Mouse (Mus musculus): ENCODE data around the gene Ttc33. TPM values are rescaled to one million over a fixed set of nuclear protein-coding genes. Genes with fewer than 3 reads are reported as not detected.
A peak's percentile ranks its signal among the peaks of the same experiment; 100 is the strongest.

Ttc33 gene
- 37.4 and 41.2 TPM in 2 replicates for polyA plus RNA-seq (2014; fragmentation: Nextera tagmentation; extraction: Ambion mirVana)

GRCm38 (mm10) chr15:5185366-5186292 is at the start of gene Ttc33:
Gene Ttc33, plus strand, starts transcription at chr15:5185525.
- H3K27me3 ChIP-seq (replicated peaks; ENCODE audit: control insufficient read depth, insufficient read depth, low read length), result no peaks in the 10 kb centered on the region
- H3K4me2 ChIP-seq (ENCODE audit: low read length), result peak within 1 kb of the TSS; percentile 66
- H3K27ac ChIP-seq (ENCODE audit: low read depth), result peak within 1 kb of the TSS; percentile 91
- ATAC-seq (replicated peaks; ENCODE audit: low FRiP score, low TSS enrichment, low read depth), result peak; percentile 83
- H3K4me1 ChIP-seq (replicated peaks; ENCODE audit: control insufficient read depth, insufficient read depth, low read length), result peaks cover 18% of the 10 kb centered on the region
- peak within 1 kb of the TSS; percentile 84 for H3K9ac ChIP-seq (ENCODE audit: low read length)
- under 1% methylated on average over 51 of the region's 55 CpGs for WGBS
- peaks cover 13% of the 10 kb centered on the region for H3K36me3 ChIP-seq (ENCODE audit: control insufficient read depth, insufficient read depth, low read length)
- DNase-seq (ENCODE audit: low spot score), result peak; percentile 87
- H3K4me3 ChIP-seq (ENCODE audit: low read depth, low read length), result peak within 1 kb of the TSS; percentile 87
- no peaks in the 10 kb centered on the region for H3K9me3 ChIP-seq (ENCODE audit: control insufficient read depth, low read length)

- no peaks in the 10 kb centered on the region for H3K9me3 ChIP-seq (ENCODE audit: control insufficient read depth, low read length)
- 71% methylated on average over 9 of the region's 9 CpGs for WGBS
- H3K4me3 ChIP-seq (ENCODE audit: low read depth, low read length), result no peak overlapping the region
- H3K36me3 ChIP-seq (ENCODE audit: control insufficient read depth, insufficient read depth, low read length), result no peaks in the 10 kb centered on the region
- no peaks in the 10 kb centered on the region for H3K27me3 ChIP-seq (replicated peaks; ENCODE audit: control insufficient read depth, insufficient read depth, low read length)
- H3K27ac ChIP-seq (ENCODE audit: low read depth), result no peak overlapping the region
- no peaks in the 10 kb centered on the region for H3K4me1 ChIP-seq (replicated peaks; ENCODE audit: control insufficient read depth, insufficient read depth, low read length)
- no peak for ATAC-seq (replicated peaks; ENCODE audit: low FRiP score, low TSS enrichment, low read depth)
- no peak for DNase-seq (ENCODE audit: low spot score)
- H3K4me2 ChIP-seq (ENCODE audit: low read length), result no peak overlapping the region
- H3K9ac ChIP-seq (ENCODE audit: low read length), result no peak overlapping the region
Measured at GRCm38 (mm10) chr15:5138021-5138856, 47.1 kb upstream of the Ttc33 start.

- Histone ChIP-seq H3K4me3 (ENCODE audit: low read depth, low read length) (no peak overlapping the region), H3K4me1 (replicated peaks; ENCODE audit: control insufficient read depth, insufficient read depth, low read length) (0 out of 2 replicates have a peak, but pooled peaks cover under 1% of the 10 kb centered on the region), H3K4me2 (ENCODE audit: low read length) (no peak overlapping the region), H3K9me3 (ENCODE audit: control insufficient read depth, low read length) (no peaks in the 10 kb centered on the region), H3K27ac (ENCODE audit: low read depth) (no peak overlapping the region), H3K9ac (ENCODE audit: low read length) (no peak overlapping the region), H3K27me3 (replicated peaks; ENCODE audit: control insufficient read depth, insufficient read depth, low read length) (no peaks in the 10 kb centered on the region), H3K36me3 (ENCODE audit: control insufficient read depth, insufficient read depth, low read length) (no peaks in the 10 kb centered on the region)
- ATAC-seq (replicated peaks; ENCODE audit: low FRiP score, low TSS enrichment, low read depth) (no peak), DNase-seq (ENCODE audit: low spot score) (no peak)
- WGBS, result 71% methylated on average over 2 of the region's 2 CpGs
Measured at GRCm38 (mm10) chr15:5139366-5139765, 46.0 kb upstream of the Ttc33 start.

- no peak overlapping the region for H3K27ac ChIP-seq (ENCODE audit: low read depth)
- no peaks in the 10 kb centered on the region for H3K9me3 ChIP-seq (ENCODE audit: control insufficient read depth, low read length)
- H3K4me2 ChIP-seq (ENCODE audit: low read length), result no peak overlapping the region
- H3K36me3 ChIP-seq (ENCODE audit: control insufficient read depth, insufficient read depth, low read length), result no peaks in the 10 kb centered on the region
- H3K4me1 ChIP-seq (replicated peaks; ENCODE audit: control insufficient read depth, insufficient read depth, low read length), result peaks cover 5% of the 10 kb centered on the region; the same call in 1 of the 2 replicates
- ATAC-seq (replicated peaks; ENCODE audit: low FRiP score, low TSS enrichment, low read depth) (no peak), DNase-seq (ENCODE audit: low spot score) (no peak)
- no peak overlapping the region for H3K9ac ChIP-seq (ENCODE audit: low read length)
- WGBS, result 81% methylated on average over 7 of the region's 7 CpGs
- H3K4me3 ChIP-seq (ENCODE audit: low read depth, low read length), result no peak overlapping the region
- no peaks in the 10 kb centered on the region for H3K27me3 ChIP-seq (replicated peaks; ENCODE audit: control insufficient read depth, insufficient read depth, low read length)
Measured at GRCm38 (mm10) chr15:5139863-5140262, 45.5 kb upstream of the Ttc33 start.

GRCm38 (mm10) chr15:5140357-5140756 is 45.0 kb upstream of the Ttc33 start:
- Histone ChIP-seq H3K9ac (ENCODE audit: low read length) (no peak overlapping the region), H3K9me3 (ENCODE audit: control insufficient read depth, low read length) (no peaks in the 10 kb centered on the region), H3K27me3 (replicated peaks; ENCODE audit: control insufficient read depth, insufficient read depth, low read length) (no peaks in the 10 kb centered on the region), H3K36me3 (ENCODE audit: control insufficient read depth, insufficient read depth, low read length) (no peaks in the 10 kb centered on the region), H3K4me3 (ENCODE audit: low read depth, low read length) (no peak overlapping the region), H3K27ac (ENCODE audit: low read depth) (no peak overlapping the region), H3K4me1 (replicated peaks; ENCODE audit: control insufficient read depth, insufficient read depth, low read length) (peaks cover 10% of the 10 kb centered on the region), H3K4me2 (ENCODE audit: low read length) (no peak overlapping the region)
- DNase-seq (ENCODE audit: low spot score) (no peak), ATAC-seq (replicated peaks; ENCODE audit: low FRiP score, low TSS enrichment, low read depth) (no peak)

GRCm38 (mm10) chr15:5142047-5142446 is 43.3 kb upstream of the Ttc33 start:
- Histone ChIP-seq H3K27me3 (replicated peaks; ENCODE audit: control insufficient read depth, insufficient read depth, low read length) (no peaks in the 10 kb centered on the region), H3K4me3 (ENCODE audit: low read depth, low read length) (no peak overlapping the region), H3K9me3 (ENCODE audit: control insufficient read depth, low read length) (no peaks in the 10 kb centered on the region), H3K27ac (ENCODE audit: low read depth) (no peak overlapping the region), H3K36me3 (ENCODE audit: control insufficient read depth, insufficient read depth, low read length) (no peaks in the 10 kb centered on the region), H3K4me2 (ENCODE audit: low read length) (no peak overlapping the region), H3K4me1 (replicated peaks; ENCODE audit: control insufficient read depth, insufficient read depth, low read length) (peaks cover 11% of the 10 kb centered on the region), H3K9ac (ENCODE audit: low read length) (no peak overlapping the region)
- DNase-seq (ENCODE audit: low spot score) (no peak), ATAC-seq (replicated peaks; ENCODE audit: low FRiP score, low TSS enrichment, low read depth) (no peak)
- WGBS, result 56% methylated on average over 5 of the region's 5 CpGs

- ATAC-seq (replicated peaks; ENCODE audit: low FRiP score, low TSS enrichment, low read depth) (no peak), DNase-seq (ENCODE audit: low spot score) (no peak)
- Histone ChIP-seq H3K4me3 (ENCODE audit: low read depth, low read length) (peak overlapping the region; percentile 83; the same call in 1 of the 2 replicates), H3K4me1 (replicated peaks; ENCODE audit: control insufficient read depth, insufficient read depth, low read length) (peaks cover 11% of the 10 kb centered on the region), H3K27ac (ENCODE audit: low read depth) (no peak overlapping the region), H3K36me3 (ENCODE audit: control insufficient read depth, insufficient read depth, low read length) (no peaks in the 10 kb centered on the region), H3K9me3 (ENCODE audit: control insufficient read depth, low read length) (no peaks in the 10 kb centered on the region), H3K4me2 (ENCODE audit: low read length) (peak overlapping the region; percentile 71), H3K9ac (ENCODE audit: low read length) (no peak overlapping the region), H3K27me3 (replicated peaks; ENCODE audit: control insufficient read depth, insufficient read depth, low read length) (no peaks in the 10 kb centered on the region)
- 68% methylated on average over 5 of the region's 5 CpGs for WGBS
Measured at GRCm38 (mm10) chr15:5142714-5143113, 42.6 kb upstream of the Ttc33 start.

- Histone ChIP-seq H3K27me3 (replicated peaks; ENCODE audit: control insufficient read depth, insufficient read depth, low read length) (no peaks in the 10 kb centered on the region), H3K36me3 (ENCODE audit: control insufficient read depth, insufficient read depth, low read length) (no peaks in the 10 kb centered on the region), H3K9ac (ENCODE audit: low read length) (peak within 1 kb of the TSS; percentile 86), H3K9me3 (ENCODE audit: control insufficient read depth, low read length) (no peaks in the 10 kb centered on the region), H3K4me1 (replicated peaks; ENCODE audit: control insufficient read depth, insufficient read depth, low read length) (peaks cover 14% of the 10 kb centered on the region), H3K4me3 (ENCODE audit: low read depth, low read length) (peak within 1 kb of the TSS; percentile 83), H3K27ac (ENCODE audit: low read depth) (peak within 1 kb of the TSS; percentile 82), H3K4me2 (ENCODE audit: low read length) (peak within 1 kb of the TSS; percentile 71)
- DNase-seq (ENCODE audit: low spot score), result peak; percentile 84
- 1% methylated on average over 63 of the region's 80 CpGs for WGBS
- peak; percentile 91 for ATAC-seq (replicated peaks; ENCODE audit: low FRiP score, low TSS enrichment, low read depth)
Measured at GRCm38 (mm10) chr15:5143361-5144020, 41.8 kb upstream of the Ttc33 start, which contains the start of gene Prkaa1. Gene Prkaa1, plus strand, starts transcription at chr15:5143861.

All from intestine, embryonic 14.5 days (tissue).